Mouse (Mus musculus) CH12.LX (cell line): ENCODE measurements around the gene Sh3bp5l.

ENCODE experiments used
- CTCF ChIP-seq, 2 experiments: IDR thresholded peaks in 1 of 2; conservative IDR thresholded peaks in 1 of 2; 2 replicates each; pipeline ENCODE4 v1.5.1; 2011 to 2012; ENCODE audit warnings: low read depth in 2 of 2, low read length in 2 of 2, improper control_type of control experiment in 1 of 2, inconsistent platforms in 1 of 2, mild to moderate bottlenecking in 1 of 2, moderate library complexity in 1 of 2
- EP300 ChIP-seq: IDR thresholded peaks from 2 replicates; pipeline ENCODE4 v1.6.1; 2011; ENCODE audit warnings: low read length, improper control_type of control experiment
- MAFK ChIP-seq: IDR thresholded peaks from 2 replicates; pipeline ENCODE4 v1.6.1; 2011; ENCODE audit warnings: low read length, improper control_type of control experiment; ENCODE audit not compliant: insufficient replicate concordance
- MAX ChIP-seq: IDR thresholded peaks from 2 replicates; pipeline ENCODE4 v1.6.1; 2011; ENCODE audit warnings: low read length, improper control_type of control experiment
- POLR2A ChIP-seq: IDR thresholded peaks from 2 replicates; pipeline ENCODE4 v1.6.1; 2011; ENCODE audit warnings: low read depth, mild to moderate bottlenecking, improper control_type of control experiment, low read length
- POLR2AphosphoS2 ChIP-seq: IDR thresholded peaks from 2 replicates; pipeline ENCODE4 v1.6.1; 2011; ENCODE audit warnings: low read depth, low read length, improper control_type of control experiment
- TBP ChIP-seq: conservative IDR thresholded peaks from 2 replicates; pipeline ENCODE4 v1.6.1; 2011; ENCODE audit warnings: low read depth, low read length, improper control_type of control experiment
- USF1 ChIP-seq: IDR thresholded peaks from 2 replicates; pipeline ENCODE4 v1.6.1; 2014; ENCODE audit warnings: low read depth, mild to moderate bottlenecking, inconsistent platforms, low read length, improper control_type of control experiment
- USF2 ChIP-seq: conservative IDR thresholded peaks from 2 replicates; pipeline ENCODE4 v1.6.1; 2011; ENCODE audit warnings: low read depth, low read length, improper control_type of control experiment
- ZC3H11A ChIP-seq: IDR thresholded peaks from 2 replicates; pipeline ENCODE4 v1.6.1; 2012; ENCODE audit warnings: low read depth, mild to moderate bottlenecking, inconsistent platforms, low read length, improper control_type of control experiment

GRCm38 (mm10) chr11:58350628-58351027 lies 20.1 kb downstream of the Sh3bp5l start:
- no peak for TF ChIP-seq MAX
- TF ChIP-seq EP300, result no peak
- TF ChIP-seq POLR2A, result no peak
- peak; percentile 20 to 40; a peak in 1 of 4 replicates for TF ChIP-seq CTCF (conservative IDR thresholded peaks at IDR 0.05 in 1 of 2, IDR thresholded peaks at IDR 0.05 in 1 of 2; ENCODE audit: low read depth in 2 of 2, low read length in 2 of 2)
- TF ChIP-seq POLR2AphosphoS2, result no peak
- no peak for TF ChIP-seq TBP
- no peak for TF ChIP-seq ZC3H11A
- TF ChIP-seq USF2, result no peak
- TF ChIP-seq MAFK, result no peak
- no peak for TF ChIP-seq USF1
